Mouse (Mus musculus) WW6 (cell line): ENCODE results near the gene Mfge8.

ENCODE experiments used
- DNase-seq: peaks from one replicate; pipeline ENCODE4 v3.0.0-alpha.2; 2013; ENCODE audit warnings: low read depth, low spot score

Mfge8 gene

GRCm38 (mm10) chr7:79130385-79130784 lies 18.5 kb downstream of the Mfge8 start:
- no peak for DNase-seq

GRCm38 (mm10) chr7:79129883-79130282 lies 19.0 kb downstream of the Mfge8 start:
- DNase-seq: no peak

- DNase-seq: no peak
Measured at GRCm38 (mm10) chr7:79123465-79123864, 25.4 kb downstream of the Mfge8 start.

GRCm38 (mm10) chr7:79113848-79114247 lies 35.0 kb downstream of the Mfge8 start:
- DNase-seq: no peak

- no peak for DNase-seq
Measured at GRCm38 (mm10) chr7:79096492-79096891, 52.4 kb downstream of the Mfge8 start.

GRCm38 (mm10) chr7:79089111-79089510 lies 59.7 kb downstream of the Mfge8 start:
- DNase-seq: peak; percentile 38
